Mouse (Mus musculus): ENCODE measurements around the gene Ttbk2.
A peak's percentile ranks its signal among the peaks of the same experiment; 100 is the strongest.

The Ttbk2 gene

GRCm38 (mm10) chr2:120850424-120851082 is at the start of gene Ttbk2:
Ttbk2 (minus strand) TSS chr2:120850604.
- peak; percentile 98 for DNase-seq (ENCODE audit: low spot score)

- no peak for DNase-seq (ENCODE audit: low spot score)
These were observed 46.0 kb upstream of the Ttbk2 start for GRCm38 (mm10) chr2:120896361-120896760.

- DNase-seq (ENCODE audit: low spot score), result no peak
These were observed 37.2 kb upstream of the Ttbk2 start for GRCm38 (mm10) chr2:120887601-120888000.

- no peak for DNase-seq (ENCODE audit: low spot score)
These were observed 22.8 kb upstream of the Ttbk2 start for GRCm38 (mm10) chr2:120873192-120873591.

- DNase-seq (ENCODE audit: low spot score), result no peak
These were observed 21.3 kb upstream of the Ttbk2 start for GRCm38 (mm10) chr2:120871447-120872336.

- DNase-seq (ENCODE audit: low spot score), result no peak
These were observed 16.9 kb upstream of the Ttbk2 start for GRCm38 (mm10) chr2:120867336-120867735.

GRCm38 (mm10) chr2:120866561-120866960 is 16.2 kb upstream of the Ttbk2 start:
- peak; percentile 58 for DNase-seq (ENCODE audit: low spot score)

- no peak for DNase-seq (ENCODE audit: low spot score)
These were observed 13.0 kb upstream of the Ttbk2 start for GRCm38 (mm10) chr2:120863389-120863788.

GRCm38 (mm10) chr2:120860699-120861098 is 10.3 kb upstream of the Ttbk2 start:
- no peak for DNase-seq (ENCODE audit: low spot score)

- DNase-seq (ENCODE audit: low spot score), result no peak
These were observed 7.7 kb upstream of the Ttbk2 start for GRCm38 (mm10) chr2:120858131-120858530.

GRCm38 (mm10) chr2:120853151-120853550 is 2.7 kb upstream of the Ttbk2 start:
- no peak for DNase-seq (ENCODE audit: low spot score)

- DNase-seq (ENCODE audit: low spot score), result no peak
These were observed 2.2 kb upstream of the Ttbk2 start for GRCm38 (mm10) chr2:120852626-120853025.

GRCm38 (mm10) chr2:120849449-120850423 is 668 bp downstream of the Ttbk2 start, which contains the start of gene Cdan1:
Cdan1 (minus strand) TSS chr2:120850128.
- peak; percentile 44 for DNase-seq (ENCODE audit: low spot score)

- peak; percentile 69 for DNase-seq (ENCODE audit: low spot score)
These were observed 5.1 kb downstream of the Ttbk2 start for GRCm38 (mm10) chr2:120845280-120845679.

GRCm38 (mm10) chr2:120843990-120844389 is 6.4 kb downstream of the Ttbk2 start:
- DNase-seq (ENCODE audit: low spot score), result no peak

GRCm38 (mm10) chr2:120841211-120841610 is 9.2 kb downstream of the Ttbk2 start:
- no peak for DNase-seq (ENCODE audit: low spot score)

- no peak for DNase-seq (ENCODE audit: low spot score)
These were observed 15.2 kb downstream of the Ttbk2 start for GRCm38 (mm10) chr2:120835167-120835566.

GRCm38 (mm10) chr2:120826936-120827638 is 23.3 kb downstream of the Ttbk2 start:
- no peak for DNase-seq (ENCODE audit: low spot score)

GRCm38 (mm10) chr2:120770265-120770935 is 80.0 kb downstream of the Ttbk2 start:
- peak; percentile 13 for DNase-seq (ENCODE audit: low spot score)

GRCm38 (mm10) chr2:120761922-120762321 is 88.5 kb downstream of the Ttbk2 start:
- DNase-seq (ENCODE audit: low spot score), result no peak

GRCm38 (mm10) chr2:120748041-120748440 is 102.4 kb downstream of the Ttbk2 start:
- no peak for DNase-seq (ENCODE audit: low spot score)

All from c-Kit-positive CD71-positive TER-119-positive erythroid progenitor cells, embryonic 14.5 days (primary cell).